Mouse (Mus musculus) embryo, embryonic 10.5 days (tissue): ENCODE measurements around the gene Zfp626.
A peak's percentile ranks its signal among the peaks of the same experiment; 100 is the strongest.
"Not testable (repeated sequence)": the region's sequence is repeated elsewhere in the genome, so short reads cannot be mapped to it uniquely, and the experiment has no call there.

Experiments used
- DNase-seq: peaks from one replicate; pipeline ENCODE4 v3.0.0-alpha.2; 2015; ENCODE audit warnings: low spot score

Gene Zfp626

GRCm38 (mm10) chr7:27860396-27861235, 53.6 kb downstream of the Zfp626 start:
- DNase-seq: peak; percentile 85

- not testable (repeated sequence) for DNase-seq
Observed at GRCm38 (mm10) chr7:27862578-27862977, 55.6 kb downstream of the Zfp626 start.
